Mouse (Mus musculus): ENCODE measurements at regions not wholly inside any gene's neighbourhood (a gene's known extent, or its start where the extent isn't known, plus 50 kb on each side); places are given as distances from the start of the nearest gene placed in this dataset.

DNA sequence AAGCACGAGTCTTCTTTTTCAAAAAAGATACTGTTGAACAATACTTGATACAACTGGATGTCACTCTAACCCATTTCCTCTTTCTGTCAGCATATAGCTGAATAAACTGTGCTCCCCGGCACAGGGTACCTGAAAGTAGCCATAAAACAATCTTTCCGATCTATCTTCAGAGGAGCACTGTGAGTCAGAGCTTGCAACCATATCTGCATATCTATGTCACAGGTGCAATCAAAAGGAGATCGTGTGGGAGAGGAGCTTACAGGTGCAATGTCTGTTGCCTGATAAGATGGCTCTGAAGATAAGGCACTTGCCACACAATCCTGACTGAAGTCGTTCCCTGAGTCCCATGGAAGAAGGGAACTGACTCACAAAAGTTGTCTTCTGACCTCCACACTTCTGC is 58.5 kb upstream of the Hnrnpa3 start:
- DNase-seq = no peak

DNA sequence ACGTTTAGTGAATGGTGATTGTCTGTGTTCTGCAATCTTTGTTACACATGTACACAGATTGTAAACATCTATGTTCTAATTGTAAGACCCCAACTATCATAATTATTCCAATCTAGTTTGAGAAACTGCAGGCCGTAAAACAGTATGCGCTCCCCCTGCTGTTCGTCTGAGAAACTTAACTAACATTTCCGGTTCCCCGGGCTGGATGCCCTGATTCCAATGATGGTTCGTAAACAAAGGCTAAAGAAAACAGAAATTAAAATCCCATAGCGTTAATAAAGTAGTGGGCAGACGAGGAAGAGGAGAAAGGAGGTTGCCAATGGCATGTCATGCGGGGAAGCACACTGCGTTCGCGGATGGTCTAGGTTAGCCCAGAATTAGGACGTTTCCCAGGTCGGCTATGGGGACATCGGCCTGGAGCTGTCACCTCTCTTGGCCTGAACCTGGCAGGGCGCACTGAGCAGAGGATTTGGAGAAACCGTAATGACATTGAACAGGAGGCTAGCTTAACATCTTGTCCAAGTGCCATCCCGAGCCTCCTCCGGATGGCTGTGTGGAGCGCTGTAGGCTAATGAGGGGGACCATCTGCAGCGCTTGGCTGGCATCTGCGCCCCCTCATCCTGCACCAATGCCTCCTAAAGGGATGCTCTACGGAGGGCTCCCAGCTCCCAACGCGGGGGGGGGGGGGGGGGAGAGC is 55.7 kb upstream of the Hnrnpa3 start:
- peak; percentile 50 to 52 for DNase-seq

DNA sequence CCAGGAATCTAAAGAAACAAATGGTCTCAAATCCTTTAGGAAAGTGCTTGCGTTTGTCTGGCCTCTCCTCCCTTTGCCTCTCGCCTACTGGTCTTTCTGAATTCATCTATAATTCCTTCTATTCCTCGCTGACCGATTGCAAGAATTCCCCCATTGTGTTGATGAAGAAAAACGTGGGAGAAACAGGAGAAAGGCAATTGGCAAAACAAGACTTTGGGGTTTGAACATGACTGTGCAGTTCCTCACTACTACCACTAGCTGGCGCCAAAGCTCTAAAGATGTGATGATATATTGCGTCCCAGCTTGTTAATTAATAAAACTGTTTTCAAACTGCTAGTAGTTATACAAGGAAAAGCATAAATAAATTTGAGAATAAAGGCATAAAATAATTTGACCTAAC is 53.4 kb upstream of the Hnrnpa3 start:
- peak in 1 of 2 experiments; percentile 46 for DNase-seq

DNA sequence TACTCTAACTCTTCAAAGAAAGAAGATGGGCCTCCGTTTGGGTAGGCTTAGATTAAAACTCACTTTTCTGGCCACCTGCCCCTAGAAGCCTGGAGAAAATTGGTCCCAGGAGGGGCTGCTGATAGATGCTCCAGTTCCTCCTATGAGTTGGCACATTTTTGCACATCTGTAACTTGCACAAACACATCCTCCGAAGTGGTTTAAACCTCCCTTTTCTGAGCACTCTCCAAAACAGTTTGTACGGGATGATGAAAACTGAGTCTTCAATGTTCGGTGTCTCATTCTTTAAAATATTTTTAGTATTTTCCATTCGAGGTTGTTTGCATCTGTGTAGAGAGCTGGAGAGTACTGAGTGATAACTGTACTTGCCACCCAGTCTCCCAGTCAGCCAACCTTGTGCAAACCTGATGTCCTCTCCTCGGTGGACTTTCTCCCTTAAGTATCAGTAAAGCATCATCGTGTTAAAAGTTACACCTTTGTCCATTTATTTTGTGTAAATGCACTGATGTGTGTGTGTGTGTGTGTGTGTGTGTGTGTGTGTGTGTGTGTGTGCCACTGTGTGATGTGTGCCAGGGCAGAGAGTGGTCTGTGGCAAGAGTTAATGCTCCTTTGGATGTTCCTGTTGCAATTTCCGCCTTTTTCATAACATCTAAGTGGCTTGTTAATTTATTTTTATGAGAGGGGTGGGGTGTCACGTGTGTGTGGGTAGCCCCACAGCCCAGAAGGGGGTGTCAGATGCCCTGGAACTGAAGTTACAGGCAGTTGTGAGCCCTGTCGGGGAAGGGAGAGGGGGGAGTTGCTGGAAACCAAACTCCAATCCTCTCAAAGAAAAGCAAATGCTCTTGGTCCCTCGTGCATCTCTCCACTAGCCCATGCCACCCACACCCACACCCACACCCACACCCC is 51.8 kb upstream of the Hnrnpa3 start:
- no peak for DNase-seq

DNA sequence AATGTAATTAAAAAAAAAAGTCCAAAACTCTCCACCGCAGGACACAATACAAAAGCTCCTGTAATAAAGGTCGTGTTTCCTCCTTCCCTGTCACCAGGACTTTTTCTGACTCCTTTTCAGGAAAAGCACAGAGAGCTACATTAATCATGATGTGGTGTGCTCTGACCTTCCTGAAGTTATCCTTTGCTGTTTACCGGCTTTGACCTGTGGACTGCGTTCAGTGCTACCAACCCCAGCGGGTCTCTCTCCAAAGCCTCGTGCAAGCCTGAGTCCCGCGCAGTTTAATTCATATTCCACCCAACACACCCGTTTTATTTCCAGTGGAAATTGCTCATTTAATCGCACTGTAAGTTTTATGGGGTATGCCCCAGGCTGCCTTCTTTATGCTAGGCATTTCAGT is 51.1 kb upstream of the Hnrnpa3 start:
- DNase-seq = no peak

DNA sequence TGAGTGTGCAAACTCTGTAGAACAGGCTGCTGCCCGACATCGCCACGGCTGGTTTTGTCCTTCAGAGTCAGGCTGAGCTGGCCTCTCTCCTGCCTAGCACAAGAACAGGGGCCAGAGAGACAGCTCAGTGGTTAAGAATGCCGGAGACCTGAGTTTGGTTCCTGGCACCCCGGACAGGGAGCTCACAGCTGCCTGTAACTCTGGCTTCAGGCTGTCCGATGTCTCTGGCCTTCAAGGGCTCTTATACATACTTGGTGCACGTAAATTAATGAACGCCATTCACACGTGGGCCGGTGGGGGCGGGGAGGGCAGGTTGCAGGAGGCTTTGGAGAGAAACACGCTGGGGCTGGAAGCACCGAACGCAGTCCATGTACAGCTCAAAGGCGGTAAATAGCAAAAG is 50.6 kb upstream of the Hnrnpa3 start:
- DNase-seq = no peak

DNA sequence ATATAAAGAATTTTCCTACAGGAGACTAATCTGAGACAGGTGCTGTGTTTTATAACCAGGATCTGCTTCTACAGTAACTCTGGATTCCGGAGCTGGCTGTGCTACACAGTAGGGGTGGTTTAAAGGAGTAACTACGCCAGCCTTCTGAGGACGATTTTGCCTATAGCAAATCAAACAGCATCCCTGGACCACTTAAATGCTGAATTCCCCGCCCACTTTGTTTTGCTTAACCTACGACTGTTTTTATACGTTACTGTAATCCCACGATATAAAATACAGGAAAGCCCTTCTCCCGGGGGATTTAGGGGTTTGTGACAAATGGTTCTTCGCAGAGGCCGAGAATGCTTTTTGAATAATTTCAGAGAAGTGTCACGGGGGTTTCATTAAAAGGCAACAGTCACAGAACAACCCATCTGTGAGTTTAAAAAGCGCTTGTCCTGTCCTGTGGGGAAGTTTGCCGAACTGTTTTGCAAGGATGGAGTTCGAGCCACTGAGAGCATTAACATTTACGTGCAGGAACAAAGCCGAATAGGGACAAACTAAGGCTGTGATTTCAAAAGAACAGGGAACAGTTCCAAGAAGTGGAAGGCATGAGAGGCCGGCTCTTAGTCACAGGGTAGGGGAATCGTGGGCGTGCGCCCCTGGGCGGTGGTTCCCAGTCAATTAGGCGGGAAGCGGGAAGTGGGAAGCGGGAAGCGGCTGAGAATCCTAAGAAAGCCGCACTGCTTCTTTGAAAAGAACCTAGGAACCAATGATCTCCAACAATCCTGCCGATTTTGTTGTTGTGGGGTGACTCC is 49.7 kb upstream of the Hnrnpa3 start:
- DNase-seq = no peak

All from layer of hippocampus, postnatal 36 days (tissue).